Mouse (Mus musculus): ENCODE results near the gene Sltm.
"Not testable (repeated sequence)": the region's sequence is repeated elsewhere in the genome, so short reads cannot be mapped to it uniquely, and the experiment has no call there.

Gene Sltm
- long read RNA-seq, experiment 1, partial matches to known transcripts: 17 of 22 reads
- long read RNA-seq, experiment 1, other reads (novel, unspliced or antisense): 5 of 22 reads
- long read RNA-seq, experiment 2, partial matches to known transcripts: 28 of 42 reads
- long read RNA-seq, experiment 2, other reads (novel, unspliced or antisense): 13 of 42 reads

- intact Hi-C loops (cut with DNase I): no loop called here
Observed at GRCm38 (mm10) chr9:70542305-70543041, at the start of gene Sltm. Gene Sltm (plus strand): TSS chr9:70542754.

- intact Hi-C loops (cut with DNase I): no loop called here
Observed at GRCm38 (mm10) chr9:70493038-70493437, 49.5 kb upstream of the Sltm start.

DNA sequence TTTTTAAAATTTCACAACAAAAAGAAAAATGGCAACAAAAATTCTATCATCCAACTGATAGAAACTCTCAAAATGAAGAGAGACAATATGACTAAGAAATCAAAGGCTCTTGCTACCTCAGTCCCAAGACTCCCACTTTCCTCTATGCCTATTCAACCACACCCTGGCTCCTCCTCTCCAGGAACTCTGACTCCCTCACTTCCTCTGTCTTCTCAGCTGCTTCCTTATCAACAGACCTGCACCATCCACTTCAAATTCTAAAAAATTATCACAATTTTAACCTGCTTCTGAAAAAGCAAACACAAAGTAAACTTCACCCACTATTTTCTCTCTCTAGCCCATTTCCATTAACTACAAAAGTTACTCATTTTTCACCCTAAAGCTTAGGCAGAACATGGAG is 45.6 kb upstream of the Sltm start:
- intact Hi-C loops (cut with DNase I): loop anchor here (5.0 kb wide), 1 partner anchor 40 kb away; no protein-coding TSS in a partner anchor

GRCm38 (mm10) chr9:70502284-70503014 is 40.1 kb upstream of the Sltm start:
- intact Hi-C loops (cut with DNase I): no loop called here

- intact Hi-C loops (cut with DNase I): no loop called here
Observed at GRCm38 (mm10) chr9:70503015-70503603, 39.4 kb upstream of the Sltm start.

DNA sequence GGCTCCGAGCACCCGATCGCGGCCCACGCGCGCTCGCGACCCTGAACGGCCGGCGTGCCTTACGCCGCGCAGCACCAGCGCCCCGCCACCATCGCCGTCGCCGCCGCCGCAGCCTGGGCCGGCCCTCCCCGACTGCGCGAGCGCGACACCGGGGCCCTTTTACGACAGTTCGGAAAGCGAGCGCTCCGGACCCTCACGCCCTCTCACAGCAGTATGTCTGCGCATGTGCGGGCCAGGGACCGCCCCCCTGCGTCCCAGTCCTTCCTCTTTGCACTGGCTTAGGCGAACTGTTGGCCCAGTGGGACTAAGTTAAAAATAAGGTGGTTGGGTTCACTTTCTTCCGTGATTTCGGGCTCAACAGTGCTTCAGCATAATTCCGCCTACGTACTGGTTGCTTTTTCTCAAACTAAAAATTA is 38.9 kb upstream of the Sltm start, which contains the start of gene Rnf111:
Rnf111 (minus strand) TSS at position 100 of the 416 bp plus-strand sequence.
- intact Hi-C loops (cut with DNase I): no loop called here

DNA sequence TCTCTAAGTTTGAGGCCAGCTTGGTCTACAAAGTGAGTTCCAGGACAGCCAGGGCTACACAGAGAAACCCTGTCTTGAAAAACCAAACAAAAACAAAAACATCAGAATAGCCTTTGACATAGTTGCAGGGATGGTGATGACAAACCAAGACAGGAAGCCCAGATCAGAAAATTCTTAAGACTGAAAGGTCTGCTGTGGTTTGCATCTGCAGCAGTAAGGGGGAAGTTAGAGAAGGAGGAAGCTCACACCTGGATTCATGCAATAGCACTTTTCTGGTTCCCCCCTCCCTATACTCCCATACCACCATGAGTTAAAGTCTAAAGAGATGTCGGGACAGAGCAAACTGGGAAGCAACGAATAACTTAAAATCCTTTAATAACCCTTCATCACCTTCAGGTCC is 36.4 kb upstream of the Sltm start:
- intact Hi-C loops (cut with DNase I): no loop called here

DNA sequence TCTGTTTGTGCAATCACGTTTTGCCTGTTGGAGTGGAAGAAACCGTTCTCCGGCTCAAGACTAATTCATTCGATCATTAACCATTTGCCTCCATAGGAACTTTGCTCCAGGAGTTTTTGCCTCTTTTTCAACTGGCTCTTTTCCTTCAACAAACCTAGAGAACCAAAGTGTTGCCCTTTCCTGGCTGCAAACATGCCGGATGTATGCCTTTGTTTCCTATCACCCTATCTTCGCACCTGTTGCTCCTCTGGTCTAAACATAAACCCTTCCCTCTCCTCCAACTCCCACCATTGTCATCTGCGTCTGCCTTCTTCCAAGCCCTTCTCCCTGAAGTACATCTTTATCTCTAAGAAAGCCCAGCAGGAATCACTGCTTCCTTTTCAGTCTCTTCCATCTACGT is 35.8 kb upstream of the Sltm start:
- intact Hi-C loops (cut with DNase I): no loop called here

GRCm38 (mm10) chr9:70509906-70510525 is 32.5 kb upstream of the Sltm start:
- intact Hi-C loops (cut with DNase I): no loop called here

DNA sequence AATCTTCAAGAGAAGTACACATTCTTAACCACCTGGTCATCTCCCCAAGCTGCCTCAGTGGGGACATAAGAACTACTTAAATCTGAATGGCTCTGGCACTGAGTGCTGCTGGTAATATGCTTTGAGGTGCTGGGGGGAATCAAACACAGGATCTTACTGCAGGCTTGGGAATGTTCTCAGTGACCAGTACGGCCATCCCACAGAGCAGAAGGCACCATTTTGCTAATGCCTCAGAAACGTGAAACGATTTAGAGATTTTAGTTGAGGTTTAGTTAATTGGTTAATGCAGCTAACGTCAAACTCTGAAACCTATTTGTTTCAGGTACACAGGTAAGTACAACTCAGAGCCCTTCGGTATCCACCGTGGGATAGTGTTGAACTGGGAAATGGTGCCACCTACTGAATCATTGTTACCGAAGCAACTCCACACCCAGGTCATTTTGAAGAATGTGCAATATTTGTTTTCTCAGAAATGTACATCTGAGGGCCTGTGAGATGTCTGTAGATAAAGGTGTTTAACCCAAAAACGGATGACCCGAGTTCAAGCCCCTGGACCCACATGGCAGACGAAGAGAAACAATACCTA is 31.5 kb upstream of the Sltm start:
- intact Hi-C loops (cut with DNase I): no loop called here

DNA sequence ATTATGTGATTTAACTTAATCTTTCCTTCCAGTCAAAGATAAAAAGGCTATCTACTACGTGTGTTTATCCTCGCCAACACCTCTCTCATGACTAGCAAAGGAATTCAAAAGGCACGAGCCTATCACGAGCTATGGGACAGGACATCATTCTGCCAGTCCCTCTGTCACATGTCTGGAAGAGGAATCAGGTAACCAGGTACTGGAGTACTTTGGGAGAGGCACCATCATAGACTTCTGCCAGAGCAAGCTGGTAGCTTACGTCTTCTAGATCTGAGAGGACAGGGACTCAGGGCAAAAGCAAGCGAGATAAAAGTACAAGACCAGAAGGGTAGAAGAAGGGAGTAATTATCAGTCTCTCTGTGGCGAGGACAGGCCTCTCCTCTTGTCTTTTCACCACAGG is 30.9 kb upstream of the Sltm start:
- intact Hi-C loops (cut with DNase I): no loop called here

DNA sequence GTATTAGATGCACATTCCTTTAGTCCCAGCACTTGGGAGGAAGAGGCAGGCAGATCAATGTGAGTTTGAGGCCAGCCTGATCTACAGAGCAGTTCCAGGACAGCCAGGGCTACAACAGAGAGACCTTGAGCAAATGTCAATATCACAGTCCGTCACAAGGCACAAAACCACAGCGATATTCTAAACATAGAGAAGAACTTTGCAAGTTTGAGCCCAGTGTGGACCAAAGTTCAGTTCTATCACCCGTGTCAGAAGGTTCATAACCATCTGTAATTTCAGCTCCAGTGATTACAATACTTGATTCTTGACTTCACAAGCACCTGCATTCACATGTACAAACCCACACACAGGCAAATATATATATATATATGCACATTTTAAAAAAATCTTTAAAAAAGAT is 21.9 kb upstream of the Sltm start:
- intact Hi-C loops (cut with DNase I): no loop called here

- intact Hi-C loops (cut with DNase I): no loop called here
Observed at GRCm38 (mm10) chr9:70523813-70524212, 18.7 kb upstream of the Sltm start.

- intact Hi-C loops (cut with DNase I): no loop called here
Observed at GRCm38 (mm10) chr9:70524366-70524765, 18.2 kb upstream of the Sltm start.

GRCm38 (mm10) chr9:70533328-70533727 is 9.2 kb upstream of the Sltm start:
- intact Hi-C loops (cut with DNase I): no loop called here

DNA sequence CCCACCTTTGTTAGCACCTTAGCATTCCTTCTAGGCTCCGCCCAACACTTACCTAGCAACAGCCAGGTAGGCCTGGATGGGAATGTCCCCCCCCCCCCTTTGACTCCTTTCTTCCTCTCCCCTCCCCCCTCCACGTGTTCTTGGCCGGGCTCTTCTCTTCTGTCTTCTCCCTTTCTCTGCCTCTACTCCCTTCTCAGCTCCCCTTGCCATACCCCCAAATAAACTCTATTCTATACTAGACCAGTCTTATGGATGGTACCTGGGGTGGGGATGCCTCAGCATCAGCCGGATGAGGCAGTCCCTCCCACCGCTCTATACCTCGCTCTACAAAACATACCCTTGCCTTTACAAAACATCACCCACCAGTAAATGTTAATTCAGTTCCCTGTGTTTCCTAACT is 970 bp upstream of the Sltm start:
- intact Hi-C loops (cut with DNase I): no loop called here

GRCm38 (mm10) chr9:70543048-70543880 is 710 bp downstream of the Sltm start:
- intact Hi-C loops (cut with DNase I): no loop called here

DNA sequence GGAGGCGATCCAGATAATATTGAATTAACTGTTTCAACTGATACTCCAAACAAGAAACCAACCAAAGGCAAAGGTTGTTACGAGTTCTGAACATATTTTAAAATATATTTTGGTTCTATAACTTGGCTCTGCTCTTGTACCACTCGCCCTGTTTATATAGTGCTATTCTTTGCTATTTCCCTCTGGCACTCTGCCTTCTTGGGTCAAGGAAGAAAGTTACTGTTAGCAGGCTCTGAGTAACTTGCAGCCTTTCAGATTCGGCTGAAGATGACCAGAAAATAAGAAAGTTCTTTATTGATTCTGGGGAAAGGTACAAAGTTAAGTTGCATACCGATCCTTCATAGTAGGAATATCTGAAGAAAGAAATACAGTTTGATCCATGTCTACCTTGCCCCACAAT is 1.4 kb downstream of the Sltm start:
- intact Hi-C loops (cut with DNase I): no loop called here

GRCm38 (mm10) chr9:70544831-70545230 is 2.3 kb downstream of the Sltm start:
- intact Hi-C loops (cut with DNase I): no loop called here

- intact Hi-C loops (cut with DNase I): not testable (repeated sequence)
Observed at GRCm38 (mm10) chr9:70546576-70546975, 4.0 kb downstream of the Sltm start.
